Mouse (Mus musculus) liver (tissue): ENCODE data around the gene Ptpro.

ENCODE experiments used
- DNase-seq: peaks from one replicate; pipeline ENCODE4 v3.0.0-alpha.2; 2020; ENCODE audit warnings: mixed read lengths

The Ptpro gene

DNA sequence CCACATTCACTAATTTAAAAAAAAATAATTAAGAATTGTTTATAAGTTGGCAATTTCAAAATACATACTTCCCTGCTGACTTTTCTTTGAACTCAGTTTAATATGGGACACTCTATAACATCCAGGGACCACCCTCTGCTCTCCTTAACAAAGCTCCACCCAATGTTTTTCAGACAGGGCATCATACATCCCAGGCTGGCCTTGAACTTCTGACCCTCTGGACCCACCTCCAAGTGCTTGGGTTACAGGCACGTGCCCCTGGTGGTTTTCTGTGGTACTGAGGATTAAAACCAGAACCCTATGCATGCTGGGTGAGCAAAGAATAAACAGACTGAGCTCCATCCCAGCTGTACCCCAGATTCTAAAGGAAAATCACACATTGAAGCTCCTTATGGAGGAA, 251.9 kb downstream of the Ptpro start:
- no peak for DNase-seq

DNA sequence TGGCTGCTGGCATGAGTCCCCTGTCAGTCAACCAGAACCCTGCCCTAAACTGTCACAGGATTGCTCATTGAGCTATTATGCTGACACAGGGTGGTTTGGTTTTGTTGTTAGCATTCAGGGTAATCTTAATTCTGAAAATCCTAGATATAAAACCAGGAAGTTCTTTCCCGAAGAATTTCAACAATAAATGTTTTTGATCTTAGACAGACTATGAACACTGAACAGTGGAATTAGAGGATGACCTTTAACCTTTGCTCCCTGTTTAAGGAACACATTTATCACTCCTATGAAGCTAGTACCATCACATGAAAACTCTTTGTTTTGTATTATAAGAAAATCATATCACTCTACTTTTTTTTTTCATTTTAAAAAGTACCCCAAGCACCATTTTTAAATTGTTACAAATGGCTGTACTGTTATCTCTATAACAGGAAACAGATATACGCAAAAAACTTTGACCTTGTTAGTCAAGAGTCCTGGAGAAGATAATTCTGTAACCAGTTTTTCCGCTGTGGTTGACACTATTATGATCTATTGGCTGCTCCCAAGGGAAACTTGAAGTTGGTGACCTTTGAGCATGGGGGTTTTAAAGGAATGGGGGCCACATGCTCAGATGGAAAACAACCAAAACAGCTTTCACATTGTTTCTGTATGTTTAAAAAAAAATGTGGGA, 253.6 kb downstream of the Ptpro start:
- DNase-seq = no peak

DNA sequence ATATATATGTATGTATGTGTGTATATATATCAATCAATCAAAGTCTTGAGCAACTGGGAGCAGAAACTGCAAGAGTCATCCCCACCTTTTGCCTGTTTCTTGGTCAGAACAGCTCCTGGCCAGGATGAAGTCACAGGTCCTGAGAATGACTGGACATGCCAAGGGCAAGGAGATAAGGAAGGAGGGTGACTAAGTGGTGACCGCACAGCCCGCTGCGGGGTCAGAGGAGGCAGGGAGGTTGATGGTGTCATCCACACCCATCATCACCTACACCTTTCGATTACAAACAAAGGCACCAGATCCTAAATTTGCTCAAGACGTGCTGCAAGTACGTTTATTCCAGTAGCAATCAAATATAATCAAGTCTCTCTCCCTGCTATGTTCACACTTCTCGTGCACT, 254.4 kb downstream of the Ptpro start:
- no peak for DNase-seq

DNA sequence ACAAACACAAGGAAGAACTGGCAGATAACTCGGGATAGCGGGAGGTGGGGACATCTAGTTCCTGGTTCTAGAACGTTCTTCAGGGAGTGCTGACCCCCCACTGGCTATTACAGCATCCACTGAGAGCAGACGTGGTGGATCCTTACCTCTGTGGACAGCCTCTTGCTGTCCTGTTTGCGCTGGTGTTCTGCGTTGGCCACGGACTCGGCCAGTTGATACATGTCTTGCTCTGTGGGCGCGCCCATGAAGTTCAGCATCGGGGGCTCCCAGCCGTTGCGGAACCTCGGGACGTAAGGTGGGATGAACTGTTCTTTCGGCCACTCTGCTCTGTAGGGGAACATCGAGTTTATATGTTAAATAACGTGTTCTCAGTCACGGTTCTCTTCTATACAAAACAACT, 256.8 kb downstream of the Ptpro start:
- DNase-seq = no peak

DNA sequence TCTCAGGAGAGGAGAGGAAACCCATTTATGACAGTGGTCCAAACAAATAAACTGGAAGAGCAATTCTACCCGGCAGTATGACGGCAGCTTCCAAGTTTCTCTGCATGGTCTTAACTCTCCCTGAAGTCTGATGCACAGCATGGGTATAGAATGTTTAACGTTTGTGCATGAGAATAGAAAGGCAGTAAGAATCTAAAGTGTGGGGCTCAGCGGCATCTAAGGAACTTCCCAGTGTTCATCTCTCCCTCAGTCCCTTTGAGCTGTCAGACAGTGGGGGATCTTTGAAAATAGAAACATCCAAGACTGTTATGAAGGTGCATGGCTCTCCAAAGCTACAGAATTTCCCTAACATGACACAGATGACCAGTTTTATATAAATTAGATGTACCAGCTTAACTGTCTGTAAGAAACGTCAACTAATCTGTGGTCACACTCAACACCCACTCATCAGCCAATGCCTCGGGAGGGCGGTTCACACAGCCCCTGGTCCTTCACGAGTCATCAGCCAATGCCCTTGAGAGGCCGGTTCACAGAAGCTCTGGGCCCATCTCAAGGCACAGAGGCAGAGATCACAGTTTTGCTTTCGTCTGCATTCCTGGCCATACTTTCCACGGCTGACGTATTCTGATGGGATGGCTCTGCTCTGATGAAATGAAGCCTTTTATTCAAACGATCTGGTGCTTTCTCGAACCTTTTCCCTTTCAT, 257.4 kb downstream of the Ptpro start:
- DNase-seq = no peak

DNA sequence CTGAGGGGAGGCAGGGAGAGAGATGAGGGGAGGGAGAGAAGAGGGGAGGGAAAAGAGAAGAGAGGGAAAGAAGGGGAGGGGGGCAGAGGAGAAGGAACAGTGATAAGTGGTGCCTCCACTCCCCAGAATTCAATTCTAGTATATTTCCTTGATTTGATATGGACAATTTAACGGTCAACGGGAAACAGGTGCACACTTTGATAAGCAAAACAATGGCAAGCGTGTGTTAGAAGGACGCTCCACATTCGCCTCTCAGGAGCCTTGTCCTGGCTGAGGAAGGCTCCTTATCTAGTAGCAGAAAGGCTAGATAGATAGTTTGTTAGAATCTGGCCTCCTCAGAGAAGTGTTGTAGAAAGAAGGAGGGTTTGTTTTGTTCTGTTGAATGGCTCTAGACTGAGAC, 260.6 kb downstream of the Ptpro start:
- peak; percentile 13 for DNase-seq
